Mouse (Mus musculus) limb, embryonic 13.5 days (tissue): ENCODE measurements at regions not wholly inside any gene's neighbourhood (a gene's known extent, or its start where the extent isn't known, plus 50 kb on each side); places are given as distances from the start of the nearest gene placed in this dataset.
A peak's percentile ranks its signal among the peaks of the same experiment; 100 is the strongest.

Source experiments
- ATAC-seq: fragments of 200-750 bp; cut with Nextera tagmentation; 2 replicates; pipeline ENCODE4 v1.8.0; 2017; ENCODE audit warnings: low read depth, moderate number of reproducible peaks, moderate TSS enrichment; ENCODE audit not compliant: low FRiP score
- H3K27ac ChIP-seq: fragments of 300-500 bp; sonication (generic); 2 replicates; pipeline ENCODE4 v1.5.1; 2015; ENCODE audit warnings: inconsistent platforms, mild to moderate bottlenecking, moderate library complexity
- H3K27me3 ChIP-seq: fragments of 300-500 bp; sonication (generic); 2 replicates; pipeline ENCODE4 v1.6.1; 2015; ENCODE audit warnings: mild to moderate bottlenecking, inconsistent platforms
- H3K36me3 ChIP-seq: fragments of 300-500 bp; sonication (generic); 2 replicates; pipeline ENCODE4 v1.6.1; 2015; ENCODE audit warnings: inconsistent platforms, mild to moderate bottlenecking, moderate library complexity
- H3K4me1 ChIP-seq: fragments of 300-500 bp; sonication (generic); 2 replicates; pipeline ENCODE4 v1.6.1; 2015; ENCODE audit warnings: inconsistent platforms
- H3K4me2 ChIP-seq: fragments of 300-500 bp; sonication (generic); replicated peaks from 2 replicates; pipeline ENCODE4 v1.6.1; 2015; ENCODE audit warnings: inconsistent platforms, mild to moderate bottlenecking, moderate library complexity
- H3K4me3 ChIP-seq: fragments of 300-500 bp; sonication (generic); 2 replicates; pipeline ENCODE4 v1.5.1; 2015; ENCODE audit warnings: moderate library complexity, mild to moderate bottlenecking, inconsistent platforms
- H3K9ac ChIP-seq: fragments of 300-500 bp; sonication (generic); 2 replicates; pipeline ENCODE4 v1.6.1; 2015; ENCODE audit warnings: mild to moderate bottlenecking, inconsistent platforms
- H3K9me3 ChIP-seq: fragments of 300-500 bp; sonication (generic); 2 replicates; pipeline ENCODE4 v1.6.1; 2016; ENCODE audit warnings: inconsistent platforms
- WGBS: fragments of 180-500 bp; shearing (Covaris S2); methylation state at CpG from one replicate; pipeline ENCODE4 v1.1.7; 2015; 5-methylcytosine and 5-hydroxymethylcytosine counted together

DNA sequence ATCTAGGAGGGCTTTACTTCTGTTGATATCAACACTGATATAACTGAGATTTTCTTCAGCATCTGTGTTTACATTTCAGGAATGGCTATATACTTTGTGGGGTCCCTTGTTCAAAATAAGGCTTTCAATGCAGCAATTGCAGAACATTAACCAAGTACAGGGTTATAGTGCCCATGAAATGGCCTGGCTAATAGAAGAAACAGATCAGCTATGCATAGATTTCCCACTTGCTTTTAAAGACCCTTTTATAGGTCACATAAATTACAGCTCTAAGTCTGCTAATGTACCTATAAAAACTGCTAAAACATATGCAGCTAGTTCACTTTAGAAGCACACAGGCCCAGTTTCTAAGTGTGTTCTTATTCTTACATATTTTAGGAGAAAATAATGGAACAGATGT, 472.1 kb downstream of the Nup35 start:
- H3K27ac ChIP-seq: no peak overlapping the region
- peak; percentile 73; the same call in 1 of the 2 replicates for ATAC-seq
- no peak overlapping the region for H3K9ac ChIP-seq
- no peak overlapping the region for H3K4me3 ChIP-seq
- no peak overlapping the region for H3K4me2 ChIP-seq
- no peaks in the 10 kb centered on the region for H3K9me3 ChIP-seq
- H3K36me3 ChIP-seq: no peaks in the 10 kb centered on the region
- H3K4me1 ChIP-seq: peaks cover 8% of the 10 kb centered on the region; the same call in 1 of the 2 replicates
- H3K27me3 ChIP-seq: no peaks in the 10 kb centered on the region

DNA sequence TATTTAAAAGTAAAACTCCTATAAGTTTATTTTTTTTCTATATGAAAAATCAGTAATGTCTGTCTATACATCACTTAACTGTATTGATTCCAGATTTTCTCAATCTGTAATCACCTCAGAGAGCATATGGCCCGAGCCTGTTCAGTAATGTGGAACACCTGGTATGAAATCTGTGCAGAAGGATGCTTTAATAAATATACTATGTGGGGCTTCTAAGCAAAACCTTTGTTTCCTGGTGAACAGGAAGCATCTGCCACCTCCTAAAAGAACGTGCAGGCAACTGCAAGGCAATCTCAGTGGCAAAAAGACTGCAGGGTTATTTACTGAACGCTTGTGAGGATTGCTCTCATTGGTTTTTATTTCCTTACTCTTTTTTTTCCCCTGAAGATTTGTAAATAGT, 488.8 kb downstream of the Nup35 start:
- no peak overlapping the region for H3K4me3 ChIP-seq
- H3K9ac ChIP-seq: no peak overlapping the region
- 5% methylated on average over 3 of the region's 3 CpGs for WGBS
- H3K27me3 ChIP-seq: no peaks in the 10 kb centered on the region
- no peak overlapping the region for H3K27ac ChIP-seq
- no peaks in the 10 kb centered on the region for H3K9me3 ChIP-seq
- peak; percentile 51; the same call in 1 of the 2 replicates for ATAC-seq
- H3K4me1 ChIP-seq: peaks cover 3% of the 10 kb centered on the region; the same call in 1 of the 2 replicates
- no peaks in the 10 kb centered on the region for H3K36me3 ChIP-seq
- H3K4me2 ChIP-seq: no peak overlapping the region

DNA sequence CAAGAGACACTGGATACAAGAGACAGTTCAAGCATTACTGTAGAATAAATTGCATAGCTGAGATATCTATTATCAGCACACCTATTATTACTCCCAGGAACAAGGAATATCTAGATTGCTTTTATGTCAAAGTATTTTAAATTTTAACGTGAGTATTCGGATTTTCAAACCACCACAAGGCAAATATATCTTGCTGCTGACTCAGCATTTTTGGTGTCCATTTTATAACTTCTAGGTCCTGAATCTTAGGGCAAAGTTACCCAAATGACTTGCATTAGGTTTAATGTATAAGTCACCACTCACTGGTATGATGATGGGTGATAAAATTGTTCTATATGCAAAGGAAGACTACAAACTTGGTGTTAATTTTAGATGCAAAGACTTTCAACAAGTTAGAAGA, 501.7 kb downstream of the Nup35 start:
- 90% methylated on average over 2 of the region's 2 CpGs for WGBS
- H3K36me3 ChIP-seq: no peaks in the 10 kb centered on the region
- no peak overlapping the region for H3K4me3 ChIP-seq
- no peak for ATAC-seq
- no peak overlapping the region for H3K9ac ChIP-seq
- no peaks in the 10 kb centered on the region for H3K9me3 ChIP-seq
- no peak overlapping the region for H3K27ac ChIP-seq
- H3K4me1 ChIP-seq: peaks cover 7% of the 10 kb centered on the region
- H3K4me2 ChIP-seq: no peak overlapping the region
- no peaks in the 10 kb centered on the region for H3K27me3 ChIP-seq

DNA sequence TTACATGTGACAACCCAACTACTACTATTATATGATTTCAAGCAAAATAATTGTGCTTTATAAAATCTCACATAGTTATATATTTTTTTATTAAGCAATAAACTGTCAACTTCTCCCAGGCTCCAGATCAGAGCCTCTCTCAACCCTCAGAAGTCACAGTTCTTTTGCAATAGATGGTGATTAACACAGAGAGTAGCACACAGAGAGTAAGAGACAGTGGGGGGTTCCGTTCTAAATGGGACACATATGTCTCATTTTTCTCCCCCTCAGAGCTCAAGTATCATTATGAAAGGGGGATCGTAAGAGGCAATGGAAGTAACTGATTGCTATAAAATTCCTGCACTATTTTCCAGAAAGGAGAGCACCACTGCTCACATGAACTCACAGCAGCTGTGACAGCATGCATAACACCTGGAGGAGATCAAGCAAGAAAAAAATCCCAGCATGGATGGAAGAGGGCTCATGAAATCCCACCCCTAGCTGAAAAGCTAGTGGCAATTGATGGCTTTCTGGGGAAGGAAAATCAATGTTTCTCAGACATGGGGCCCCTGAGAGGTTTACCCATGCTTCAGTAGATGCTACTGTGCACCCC, 503.5 kb downstream of the Nup35 start:
- Histone ChIP-seq H3K36me3 (no peaks in the 10 kb centered on the region), H3K9ac (no peak overlapping the region), H3K27ac (no peak overlapping the region), H3K4me1 (peaks cover 7% of the 10 kb centered on the region), H3K4me2 (no peak overlapping the region), H3K4me3 (no peak overlapping the region), H3K9me3 (no peaks in the 10 kb centered on the region), H3K27me3 (no peaks in the 10 kb centered on the region)
- peak; percentile 86 for ATAC-seq
- WGBS: 21% methylated on average over 2 of the region's 2 CpGs

DNA sequence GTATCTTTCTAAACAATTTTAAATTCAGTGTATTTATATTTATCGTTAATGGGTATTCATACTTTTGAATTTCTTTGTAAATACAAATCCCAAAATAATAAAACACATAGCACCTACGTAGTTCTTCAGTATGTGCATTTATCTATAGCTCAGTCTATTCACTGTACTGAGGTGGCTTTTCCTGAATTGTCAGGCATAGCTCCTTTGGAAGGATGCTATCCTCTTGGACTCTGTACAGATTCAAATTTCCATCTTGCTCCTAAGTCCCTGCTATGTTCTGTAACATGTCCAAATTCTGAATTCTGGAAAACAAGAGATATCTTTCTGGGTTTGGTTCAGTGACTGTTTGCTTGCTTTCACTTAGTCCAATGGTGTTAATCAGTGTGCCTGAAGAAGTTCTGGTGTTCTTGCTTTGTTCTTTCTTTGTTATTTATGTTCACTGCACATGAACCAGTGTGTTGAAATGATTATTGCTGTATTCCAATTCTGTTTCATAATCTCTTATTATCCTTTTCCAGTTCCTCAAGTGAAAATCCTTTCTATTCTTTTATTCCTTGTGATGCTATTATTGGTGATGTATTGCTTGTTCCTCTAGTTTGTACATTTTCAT, 519.5 kb downstream of the Nup35 start:
- no peaks in the 10 kb centered on the region for H3K9me3 ChIP-seq
- no peak overlapping the region for H3K4me2 ChIP-seq
- WGBS: 72% methylated on average over 2 of the region's 2 CpGs
- H3K4me3 ChIP-seq: no peak overlapping the region
- H3K9ac ChIP-seq: no peak overlapping the region
- H3K36me3 ChIP-seq: no peaks in the 10 kb centered on the region
- H3K27me3 ChIP-seq: no peaks in the 10 kb centered on the region
- ATAC-seq: no peak
- H3K4me1 ChIP-seq: peaks cover 3% of the 10 kb centered on the region; the same call in 1 of the 2 replicates
- no peak overlapping the region for H3K27ac ChIP-seq

DNA sequence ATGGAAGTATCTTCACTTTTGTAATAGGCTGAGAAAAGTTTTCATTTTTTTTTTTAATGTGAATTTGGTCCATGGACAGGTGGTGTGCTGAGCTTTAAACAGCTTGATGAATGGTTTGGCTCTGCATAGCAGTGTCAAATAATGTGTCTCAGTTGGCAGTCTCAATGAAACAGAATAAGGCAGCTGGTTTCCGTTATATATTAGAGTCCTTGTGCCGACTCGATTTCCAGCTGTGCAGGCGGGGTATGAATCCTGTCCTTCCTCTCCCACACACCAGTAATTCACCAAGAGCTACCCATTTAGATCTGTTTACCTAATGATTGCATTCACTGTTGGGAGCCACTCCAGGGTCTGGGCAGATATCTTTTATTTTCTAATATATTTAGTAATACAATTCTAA, 526.6 kb downstream of the Nup35 start:
- H3K4me1 ChIP-seq: peaks cover 12% of the 10 kb centered on the region; the same call in 1 of the 2 replicates
- no peak overlapping the region for H3K4me2 ChIP-seq
- H3K9ac ChIP-seq: no peak overlapping the region
- 10% methylated on average over 4 of the region's 4 CpGs for WGBS
- H3K27me3 ChIP-seq: no peaks in the 10 kb centered on the region
- peak; percentile 89 for ATAC-seq
- no peaks in the 10 kb centered on the region for H3K36me3 ChIP-seq
- no peaks in the 10 kb centered on the region for H3K9me3 ChIP-seq
- H3K27ac ChIP-seq: no peak overlapping the region
- no peak overlapping the region for H3K4me3 ChIP-seq

DNA sequence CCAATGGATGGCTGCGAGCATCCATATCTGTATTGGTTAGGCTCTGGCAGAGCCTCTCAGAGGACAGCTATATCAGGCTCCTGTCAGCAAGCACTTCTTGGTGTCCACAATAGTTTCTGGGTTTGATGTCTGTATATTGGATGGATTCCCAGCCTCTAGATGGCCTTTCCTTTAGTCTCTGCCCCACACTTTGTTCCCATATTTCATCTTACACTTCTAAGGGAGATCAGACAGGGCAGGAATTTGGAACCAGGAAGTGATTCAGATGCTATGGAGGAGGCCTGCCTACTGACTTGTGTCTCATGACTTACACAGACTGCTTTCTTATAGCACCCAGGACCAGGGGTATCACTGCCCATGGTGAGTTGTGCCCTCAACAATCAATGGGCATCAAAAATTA, 529.4 kb downstream of the Nup35 start:
- no peak for ATAC-seq
- Histone ChIP-seq H3K27ac (no peak overlapping the region), H3K36me3 (no peaks in the 10 kb centered on the region), H3K27me3 (no peaks in the 10 kb centered on the region), H3K4me2 (no peak overlapping the region), H3K9me3 (no peaks in the 10 kb centered on the region), H3K9ac (no peak overlapping the region), H3K4me3 (no peak overlapping the region), H3K4me1 (peaks cover 12% of the 10 kb centered on the region; the same call in 1 of the 2 replicates)
- 93% methylated on average over 1 of the region's 1 CpGs for WGBS

DNA sequence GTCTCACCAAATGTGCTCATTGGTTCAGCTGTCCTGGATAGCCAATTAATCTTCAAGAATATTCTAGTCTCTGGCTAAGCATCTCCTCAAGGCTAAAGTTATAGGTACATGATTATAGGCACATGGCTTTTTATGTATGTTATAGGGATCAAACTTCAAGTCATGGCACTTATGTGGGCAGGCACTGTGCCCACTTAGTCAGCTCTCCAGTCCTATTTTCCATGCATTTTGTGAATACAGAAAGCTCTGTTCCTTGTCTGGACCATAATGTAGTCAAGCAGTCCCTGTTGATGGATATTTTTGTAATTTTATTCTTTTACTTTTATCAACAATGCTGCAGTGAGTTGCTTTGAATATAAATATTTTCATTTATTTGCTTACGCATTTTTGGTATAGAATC, 531.1 kb downstream of the Nup35 start:
- H3K36me3 ChIP-seq: no peaks in the 10 kb centered on the region
- no peak overlapping the region for H3K4me2 ChIP-seq
- peaks cover 11% of the 10 kb centered on the region; the same call in 1 of the 2 replicates for H3K4me1 ChIP-seq
- WGBS: 57% methylated on average over 1 of the region's 1 CpGs
- no peak overlapping the region for H3K9ac ChIP-seq
- H3K27me3 ChIP-seq: no peaks in the 10 kb centered on the region
- no peaks in the 10 kb centered on the region for H3K9me3 ChIP-seq
- ATAC-seq: peak; percentile 67; the same call in 1 of the 2 replicates
- H3K27ac ChIP-seq: no peak overlapping the region
- no peak overlapping the region for H3K4me3 ChIP-seq

DNA sequence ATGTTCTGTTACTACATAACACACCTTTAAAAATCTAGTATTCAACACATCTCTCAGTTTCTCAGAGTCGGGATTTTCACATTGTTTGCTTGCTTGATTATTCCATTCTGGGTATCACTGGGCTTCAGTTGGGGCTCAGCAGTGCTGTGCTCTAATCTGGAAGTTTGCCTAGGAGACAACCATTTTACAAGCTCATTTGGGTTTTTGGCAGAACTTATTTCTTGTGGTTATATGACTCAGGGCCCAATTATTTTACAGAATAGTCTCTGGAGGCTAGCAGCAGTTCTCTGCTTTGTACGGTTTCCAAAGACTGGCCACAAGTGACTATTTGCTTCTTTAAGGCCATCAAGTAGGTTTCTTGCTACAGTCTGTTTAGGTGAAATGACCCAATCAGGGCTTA, 565.4 kb downstream of the Nup35 start:
- no peak overlapping the region for H3K4me3 ChIP-seq
- no peaks in the 10 kb centered on the region for H3K9me3 ChIP-seq
- H3K36me3 ChIP-seq: no peaks in the 10 kb centered on the region
- no peak overlapping the region for H3K9ac ChIP-seq
- WGBS: 58% methylated on average over 2 of the region's 2 CpGs
- no peaks in the 10 kb centered on the region for H3K27me3 ChIP-seq
- H3K27ac ChIP-seq: no peak overlapping the region
- no peaks in the 10 kb centered on the region for H3K4me1 ChIP-seq
- ATAC-seq: peak; percentile 51; the same call in 1 of the 2 replicates
- H3K4me2 ChIP-seq: no peak overlapping the region

DNA sequence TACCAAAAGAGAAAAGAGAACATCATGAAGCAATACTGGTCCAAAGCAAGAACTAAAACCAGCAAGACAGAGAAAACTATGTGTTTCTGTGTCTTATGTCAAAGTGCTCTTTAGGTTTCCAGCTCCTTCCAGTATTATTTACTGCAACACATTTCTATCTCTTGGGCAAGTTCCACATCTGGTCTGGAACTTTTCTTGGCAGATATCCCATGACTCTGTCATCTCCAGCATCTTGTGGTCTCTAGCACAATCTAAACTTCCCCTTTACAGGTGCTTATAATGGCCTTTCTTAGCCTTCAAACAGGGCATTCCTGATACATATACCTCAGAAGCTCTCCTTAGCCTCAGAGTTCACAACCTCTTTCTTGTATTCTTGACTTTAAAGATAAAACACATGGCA, 568.9 kb downstream of the Nup35 start:
- H3K9ac ChIP-seq: no peak overlapping the region
- H3K36me3 ChIP-seq: no peaks in the 10 kb centered on the region
- no peak for ATAC-seq
- H3K9me3 ChIP-seq: no peaks in the 10 kb centered on the region
- H3K27ac ChIP-seq: no peak overlapping the region
- H3K4me1 ChIP-seq: no peaks in the 10 kb centered on the region
- no peak overlapping the region for H3K4me3 ChIP-seq
- H3K4me2 ChIP-seq: no peak overlapping the region
- H3K27me3 ChIP-seq: no peaks in the 10 kb centered on the region

DNA sequence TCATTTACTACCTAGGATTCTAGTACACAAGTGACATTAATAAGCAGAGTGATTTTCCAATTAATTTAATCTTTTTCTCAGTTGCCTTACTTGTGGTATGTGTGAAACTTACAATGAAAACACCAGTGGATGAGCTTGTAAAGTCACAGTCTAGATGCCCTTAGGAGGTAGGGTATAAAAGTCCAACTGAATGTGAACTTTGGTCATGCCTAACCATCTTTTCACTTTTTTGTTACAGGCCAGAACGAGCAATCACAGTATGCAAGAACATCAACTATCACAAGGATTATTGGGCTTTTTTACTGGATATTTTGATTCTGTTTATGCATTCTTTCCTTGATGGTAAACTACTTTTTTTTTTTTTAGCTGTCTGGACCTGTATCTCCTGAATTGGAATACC, 573.8 kb downstream of the Nup35 start:
- H3K4me3 ChIP-seq: no peak overlapping the region
- no peaks in the 10 kb centered on the region for H3K27me3 ChIP-seq
- 76% methylated on average over 1 of the region's 1 CpGs for WGBS

DNA sequence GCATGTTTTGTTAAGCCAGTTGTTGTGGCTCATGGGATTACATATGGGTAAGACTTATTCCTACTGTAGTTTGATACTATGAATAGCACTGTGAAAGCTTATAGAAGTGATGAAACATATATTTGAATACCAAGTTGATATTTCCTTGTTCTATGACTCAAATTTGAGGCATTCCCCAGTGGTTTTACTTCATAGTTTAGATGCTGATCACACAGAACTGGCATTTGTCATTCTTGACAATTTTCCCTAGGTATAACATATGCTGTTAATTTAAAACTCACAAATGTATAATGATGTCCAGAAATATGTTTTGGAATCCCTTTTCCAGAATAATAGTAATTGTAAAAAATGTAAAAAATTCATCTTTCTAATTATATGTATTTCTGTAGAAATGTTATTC, 583.5 kb downstream of the Nup35 start:
- no peak overlapping the region for H3K4me2 ChIP-seq
- H3K27me3 ChIP-seq: no peaks in the 10 kb centered on the region
- H3K27ac ChIP-seq: no peak overlapping the region
- no peaks in the 10 kb centered on the region for H3K9me3 ChIP-seq
- H3K4me3 ChIP-seq: no peak overlapping the region
- ATAC-seq: no peak
- no peaks in the 10 kb centered on the region for H3K4me1 ChIP-seq
- H3K9ac ChIP-seq: no peak overlapping the region
- no peaks in the 10 kb centered on the region for H3K36me3 ChIP-seq

More for the DNA sequence above, 573.8 kb downstream of the Nup35 start:
- H3K4me1 ChIP-seq: no peaks in the 10 kb centered on the region
- H3K27ac ChIP-seq: no peak overlapping the region
- H3K9me3 ChIP-seq: no peaks in the 10 kb centered on the region
- ATAC-seq: no peak
- no peak overlapping the region for H3K9ac ChIP-seq
- no peak overlapping the region for H3K4me2 ChIP-seq
- no peaks in the 10 kb centered on the region for H3K36me3 ChIP-seq
